Mouse (Mus musculus) megakaryocyte, adult 5-6 weeks (primary cell): ENCODE measurements around the gene Tagln3. TPM values are rescaled to one million over a fixed set of nuclear protein-coding genes. Genes with fewer than 3 reads are reported as not detected.

Source experiments
- ATAC-seq: 2 replicates; pipeline ENCODE4 v1.8.0; 2016; ENCODE audit warnings: mild to moderate bottlenecking, inconsistent platforms; ENCODE audit not compliant: poor library complexity, severe bottlenecking
- total RNA-seq, 2 experiments: library from RNA; stranded (forward) in 1 of 2; stranded (reverse) in 1 of 2; fragments of 153-499, 151-499 nt in 1 of 2; fragments of 221-1000, 200-1000 nt in 1 of 2; gene quantifications; 2 replicates each; pipeline versions ENCODE4 v1.2.3 to v1.2.4; 2015 to 2017

Gene Tagln3
- total RNA-seq (2015) (1.0 TPM in 1 of 2 replicates, not detected in the other), total RNA-seq (2017) (0.55 TPM in 1 of 2 replicates, not detected in the other)

DNA sequence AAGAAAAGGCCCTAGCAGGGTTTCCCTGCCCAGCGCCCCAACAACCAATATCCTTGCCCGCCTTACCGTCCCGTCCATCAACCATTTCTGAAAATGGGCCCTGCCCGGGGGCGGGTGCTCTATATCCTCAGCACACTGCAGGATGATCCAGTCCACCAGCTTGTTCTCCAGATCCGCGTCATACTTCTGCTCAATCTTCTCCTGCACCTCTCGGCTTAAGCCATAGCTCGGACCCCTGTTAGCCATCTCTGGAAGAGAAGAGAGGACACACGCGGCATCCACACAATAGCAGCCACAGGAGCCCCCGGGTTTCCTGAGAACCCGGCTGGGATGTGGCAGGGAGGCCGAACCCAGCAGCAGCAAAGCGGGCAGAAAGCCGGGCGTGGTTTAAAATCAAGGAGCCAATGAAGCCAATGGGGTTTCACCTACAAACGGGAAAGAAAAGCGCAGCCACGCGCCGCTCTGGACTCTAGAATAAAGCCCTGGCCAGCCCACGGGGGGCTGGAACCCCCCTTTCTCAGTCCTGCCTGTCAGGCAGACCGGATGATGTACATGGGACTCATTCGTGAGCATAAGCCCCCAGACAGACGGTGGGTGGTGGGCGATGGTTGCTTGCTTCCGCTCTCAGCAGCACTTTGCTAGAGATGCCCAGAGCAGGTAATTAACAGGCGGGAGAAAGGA, at the start of gene Tagln3:
Gene Tagln3, minus strand, starts transcription at position 548 of the 681 bp plus-strand sequence.
- ATAC-seq: no peak

DNA sequence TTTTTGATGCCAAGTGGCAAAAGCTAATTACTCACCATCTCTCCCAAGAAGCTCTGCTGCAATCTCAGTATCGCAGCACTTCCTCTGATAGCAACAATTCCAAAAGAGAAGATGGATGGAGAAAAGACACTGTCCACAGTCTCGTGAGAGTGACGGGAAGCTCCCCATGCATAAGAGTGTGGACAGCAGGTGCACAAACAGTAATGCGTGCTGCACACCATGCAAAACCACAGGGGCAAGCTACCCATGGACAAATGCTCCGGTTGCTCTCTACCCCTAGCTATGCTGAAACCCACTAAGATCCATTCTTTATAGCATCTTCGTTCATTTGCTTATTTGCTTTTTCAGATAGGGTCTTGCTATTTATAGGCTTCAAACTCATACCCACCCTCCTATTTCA, 46.5 kb upstream of the Tagln3 start:
- no peak for ATAC-seq

GRCm38 (mm10) chr16:45767853-45768640, 43.6 kb upstream of the Tagln3 start:
- no peak for ATAC-seq

DNA sequence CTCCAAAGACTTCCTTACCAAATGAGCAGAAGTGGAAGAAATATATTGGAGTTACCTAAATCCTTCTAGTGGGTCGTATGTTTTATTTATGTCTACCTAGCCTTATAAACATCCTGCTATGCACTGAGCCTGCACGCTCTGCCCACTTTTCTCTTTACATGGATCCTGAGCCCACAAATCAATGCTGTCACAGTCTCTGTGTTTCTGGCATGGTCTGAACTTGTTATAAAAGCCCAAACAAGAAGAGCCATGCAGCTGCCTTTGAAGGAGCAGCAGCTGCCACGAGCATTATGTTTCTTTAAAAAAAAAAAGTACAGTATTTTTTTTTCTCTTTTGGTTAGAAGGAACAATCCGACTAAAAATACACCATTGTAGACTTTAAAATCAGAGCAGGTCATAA, 43.0 kb upstream of the Tagln3 start:
- ATAC-seq: no peak

- ATAC-seq: no peak
Measured at GRCm38 (mm10) chr16:45765801-45766494, 41.5 kb upstream of the Tagln3 start.

DNA sequence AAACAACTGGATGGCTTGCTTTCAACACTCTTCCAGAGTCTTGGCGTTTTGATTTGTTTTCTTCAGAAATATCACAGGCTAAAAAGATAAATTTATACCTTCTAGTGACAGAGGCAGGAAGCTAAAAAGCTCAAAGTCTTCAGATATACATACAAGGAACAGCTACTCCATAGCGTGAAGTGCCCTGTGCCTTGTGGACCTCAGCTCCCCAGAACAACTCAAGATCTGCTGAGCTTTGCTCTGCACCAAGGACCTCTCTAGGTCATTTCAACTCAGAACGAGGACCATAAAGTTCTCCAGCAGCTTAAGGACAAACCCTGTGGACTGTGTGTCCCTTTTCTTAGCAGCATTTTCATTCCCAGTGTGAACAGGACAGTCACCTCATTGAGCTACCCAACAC, 40.7 kb upstream of the Tagln3 start:
- no peak for ATAC-seq

DNA sequence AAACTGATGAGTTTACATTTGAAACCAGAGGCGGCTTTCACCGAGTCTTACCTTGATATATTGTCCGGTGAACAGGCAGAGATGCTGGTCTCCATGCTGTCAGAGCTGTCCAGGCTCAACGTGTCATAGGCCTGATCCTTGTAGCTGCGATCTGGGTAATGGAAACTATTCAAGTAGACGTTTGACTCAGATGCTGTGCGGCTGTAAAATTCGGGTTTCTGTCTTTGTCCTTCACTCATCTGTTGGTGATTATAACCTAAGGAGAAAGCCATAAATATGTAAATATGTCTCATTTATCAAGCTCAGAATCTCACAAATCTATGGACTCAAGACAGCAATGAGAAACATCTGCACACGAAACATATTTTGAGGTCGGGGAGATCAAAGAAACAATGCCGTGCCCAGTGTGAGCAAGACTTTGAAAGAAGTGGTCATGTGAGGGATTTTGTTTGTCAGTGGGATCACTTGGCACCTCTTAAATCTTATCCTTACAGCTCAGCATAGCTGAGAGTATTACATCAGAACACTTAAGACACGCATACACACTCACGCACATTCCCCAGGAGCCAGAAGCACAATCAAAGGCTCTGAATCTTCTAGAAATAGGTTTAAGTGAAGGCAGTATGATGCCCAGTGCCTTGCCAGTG, 38.6 kb upstream of the Tagln3 start:
- no peak for ATAC-seq

GRCm38 (mm10) chr16:45761425-45761824, 37.0 kb upstream of the Tagln3 start:
- no peak for ATAC-seq

DNA sequence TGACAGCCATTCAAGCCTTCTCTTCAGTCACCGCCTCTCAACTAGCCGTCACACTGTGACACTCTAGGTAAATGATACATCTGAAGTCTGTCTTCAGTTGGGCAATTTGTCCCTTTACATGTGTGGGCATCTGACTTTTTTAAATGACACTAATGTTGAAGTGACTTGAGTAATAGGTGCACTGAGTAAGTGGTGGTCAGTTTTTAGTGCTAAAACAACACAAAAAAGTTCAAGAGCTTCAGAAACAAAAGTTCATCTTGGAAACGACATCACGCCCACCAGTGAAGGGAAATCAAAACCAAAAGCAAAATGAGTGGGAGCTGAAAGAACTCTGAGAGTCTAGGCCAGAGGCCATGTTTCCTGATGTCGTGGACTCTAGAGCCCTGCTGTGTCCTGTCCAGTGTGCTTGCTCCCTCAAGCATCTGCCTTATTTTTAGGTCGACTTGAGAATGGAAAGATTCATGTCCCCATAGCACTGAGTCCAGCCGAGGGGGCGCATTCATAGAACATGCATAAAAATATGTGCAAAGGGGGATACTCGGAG, 34.4 kb upstream of the Tagln3 start:
- no peak for ATAC-seq

GRCm38 (mm10) chr16:45757421-45758078, 33.1 kb upstream of the Tagln3 start:
- ATAC-seq: no peak

- peak; percentile 86 for ATAC-seq
Measured at GRCm38 (mm10) chr16:45756855-45757254, 32.4 kb upstream of the Tagln3 start.

DNA sequence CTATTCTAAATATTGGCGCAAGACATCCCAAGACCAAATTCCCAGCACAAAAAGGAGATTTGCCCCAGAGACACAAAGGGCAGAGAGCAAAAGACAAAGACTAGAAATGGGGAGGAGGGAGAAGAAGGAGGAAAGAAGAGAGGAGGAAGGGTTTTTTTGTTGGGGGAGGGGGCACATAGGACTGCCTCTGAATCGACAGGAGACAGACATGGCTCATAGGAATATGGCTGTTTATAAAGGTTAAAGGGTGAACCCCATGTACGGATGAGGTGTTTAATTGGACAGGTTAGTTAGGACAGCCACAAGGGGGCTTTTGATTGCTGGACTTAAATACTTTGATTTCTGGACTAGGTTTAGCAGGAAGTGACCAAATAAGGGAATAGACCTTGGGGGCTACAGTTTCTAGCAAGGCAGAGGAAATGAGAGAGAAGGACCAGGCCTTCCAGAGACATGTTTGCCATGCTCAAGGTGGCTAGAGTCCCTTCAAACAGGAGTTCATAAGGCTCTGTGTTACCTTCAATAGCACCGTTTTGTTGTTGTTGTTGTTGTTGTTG, 19.3 kb upstream of the Tagln3 start:
- no peak for ATAC-seq

- ATAC-seq: peak; percentile 92
Measured at GRCm38 (mm10) chr16:45742615-45743476, 18.4 kb upstream of the Tagln3 start, which contains the start of gene Abhd10. TSS of gene Abhd10 (minus strand) at chr16:45742955.

GRCm38 (mm10) chr16:45737880-45738279, 13.5 kb upstream of the Tagln3 start:
- ATAC-seq: peak; percentile 39

GRCm38 (mm10) chr16:45736724-45737123, 12.3 kb upstream of the Tagln3 start:
- peak; percentile 93 for ATAC-seq

DNA sequence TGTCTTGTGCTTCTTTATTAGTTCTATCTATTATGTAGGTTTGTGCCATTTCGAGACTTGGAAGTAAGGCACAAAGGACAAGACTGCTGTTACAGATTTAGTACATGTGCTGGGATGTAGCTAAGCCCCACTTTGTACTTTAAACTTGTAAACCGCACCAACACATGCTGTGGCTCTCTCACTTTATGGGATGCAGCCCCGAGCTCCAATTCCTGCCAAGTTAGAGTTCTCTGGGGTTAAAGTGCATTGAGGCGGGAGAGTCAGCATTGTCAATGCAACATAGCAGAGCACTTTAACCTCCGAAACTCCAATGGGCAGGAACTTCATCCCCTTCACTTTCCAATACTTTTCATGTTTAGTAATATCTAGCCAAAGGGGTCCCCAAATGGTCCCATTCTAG, 4.8 kb upstream of the Tagln3 start:
- ATAC-seq: no peak

GRCm38 (mm10) chr16:45724742-45725102, 314 bp upstream of the Tagln3 start:
- ATAC-seq: no peak

DNA sequence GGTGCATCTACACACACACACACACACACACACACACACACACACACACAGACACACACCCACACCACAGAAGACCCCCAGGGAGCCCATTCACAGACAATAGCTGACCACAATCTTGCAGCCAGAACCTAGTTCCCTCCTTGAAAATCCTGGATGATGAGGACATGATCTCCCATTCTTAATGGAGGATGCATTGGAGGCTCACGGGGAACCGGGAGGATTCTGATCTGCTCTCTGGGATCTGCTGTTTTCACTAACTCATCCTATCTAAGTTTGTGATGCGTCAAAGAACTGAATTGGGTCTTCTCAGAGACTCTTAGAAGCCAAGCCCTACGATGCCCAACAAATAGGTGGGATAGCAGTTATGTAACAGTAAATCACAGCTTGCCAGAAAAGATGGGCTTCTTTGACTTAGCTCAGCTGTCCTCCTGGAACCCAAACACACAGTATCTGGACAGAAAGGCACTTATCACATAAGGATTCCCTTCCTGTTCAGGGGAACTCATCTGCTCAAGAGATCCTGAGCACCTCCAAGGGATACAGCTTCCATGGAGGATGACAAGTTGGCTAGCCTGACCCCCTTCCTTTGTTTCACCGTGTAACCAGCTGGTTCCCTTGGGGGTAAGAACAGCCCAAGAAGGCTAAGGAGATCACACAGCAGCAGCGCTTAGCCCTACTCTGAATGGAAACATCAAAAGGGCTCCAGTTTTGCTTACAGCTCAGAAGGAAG, 1.1 kb downstream of the Tagln3 start:
- ATAC-seq: no peak
